Mouse (Mus musculus): ENCODE results near the gene Upf2.

Upf2 gene

GRCm38 (mm10) chr2:5950766-5951595, at the start of gene Upf2:
TSS of gene Upf2 (plus strand) at chr2:5951469.
- DNase-seq (ENCODE audit: low spot score in 2 of 2), result peak; percentile 93 to 96

DNA sequence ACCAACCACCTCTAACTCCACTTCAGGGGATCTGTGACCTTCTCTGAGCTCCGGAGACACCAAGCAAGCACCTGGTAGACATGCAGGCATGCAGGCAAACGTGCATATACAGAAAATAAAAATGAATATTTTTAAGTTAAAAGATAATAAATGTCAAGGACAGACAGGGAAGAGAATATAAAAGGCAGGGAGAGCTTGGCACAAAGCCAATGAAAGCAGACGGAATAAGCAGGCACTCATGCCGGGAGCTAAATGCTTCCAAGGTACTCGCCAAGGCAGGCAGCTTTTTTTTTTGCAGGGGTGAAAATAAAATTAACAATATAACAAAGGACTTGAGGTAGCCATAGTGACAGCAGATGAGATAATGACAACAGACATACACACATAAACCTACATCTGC, 45.2 kb upstream of the Upf2 start:
- no peak for DNase-seq (ENCODE audit: low spot score in 2 of 2)

GRCm38 (mm10) chr2:5906625-5907024, 44.6 kb upstream of the Upf2 start:
- DNase-seq (ENCODE audit: low spot score in 2 of 2), result peak in 1 of 2 experiments; percentile 48

GRCm38 (mm10) chr2:5911282-5911965, 39.8 kb upstream of the Upf2 start:
- DNase-seq (ENCODE audit: low spot score in 2 of 2), result no peak

DNA sequence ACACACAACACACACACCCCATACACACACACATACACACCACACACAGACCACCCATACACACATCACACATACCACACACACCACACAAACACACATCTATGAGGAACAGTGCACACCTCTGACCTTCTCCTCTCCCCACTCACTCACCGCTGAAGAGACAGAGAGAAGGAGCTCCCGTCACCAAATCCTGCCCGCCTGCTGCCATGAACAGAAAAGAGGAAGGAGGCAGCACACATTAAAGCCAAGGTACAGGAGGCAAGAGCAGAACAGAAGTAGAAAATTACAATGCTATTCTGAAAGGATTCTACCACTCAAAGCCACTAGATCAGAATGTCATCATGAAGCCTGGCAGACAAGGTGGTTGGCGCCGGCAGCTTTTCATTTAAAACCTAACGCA, 28.4 kb upstream of the Upf2 start:
- DNase-seq (ENCODE audit: low spot score in 2 of 2), result no peak

GRCm38 (mm10) chr2:5923786-5924185, 27.5 kb upstream of the Upf2 start:
- DNase-seq (ENCODE audit: low spot score in 2 of 2), result no peak

DNA sequence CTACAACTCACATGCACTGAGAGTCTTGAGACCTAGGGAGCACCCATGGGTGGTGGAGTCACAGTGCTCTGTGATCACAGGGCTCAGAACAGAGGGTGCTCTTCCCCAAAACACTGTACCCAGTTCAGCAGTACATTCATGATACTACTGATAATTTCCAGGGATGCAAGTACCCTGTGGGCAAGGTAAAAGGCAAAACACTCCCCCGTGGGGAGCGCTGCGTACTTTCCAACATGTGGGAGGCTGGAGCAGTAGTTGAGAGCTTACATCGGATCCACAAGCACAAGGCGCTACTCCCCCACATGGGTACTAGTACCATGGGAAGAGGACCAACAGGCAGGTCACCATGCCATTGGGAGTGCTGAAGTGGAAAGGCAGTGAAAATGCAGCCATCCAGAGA, 23.8 kb upstream of the Upf2 start:
- no peak for DNase-seq (ENCODE audit: low spot score in 2 of 2)

DNA sequence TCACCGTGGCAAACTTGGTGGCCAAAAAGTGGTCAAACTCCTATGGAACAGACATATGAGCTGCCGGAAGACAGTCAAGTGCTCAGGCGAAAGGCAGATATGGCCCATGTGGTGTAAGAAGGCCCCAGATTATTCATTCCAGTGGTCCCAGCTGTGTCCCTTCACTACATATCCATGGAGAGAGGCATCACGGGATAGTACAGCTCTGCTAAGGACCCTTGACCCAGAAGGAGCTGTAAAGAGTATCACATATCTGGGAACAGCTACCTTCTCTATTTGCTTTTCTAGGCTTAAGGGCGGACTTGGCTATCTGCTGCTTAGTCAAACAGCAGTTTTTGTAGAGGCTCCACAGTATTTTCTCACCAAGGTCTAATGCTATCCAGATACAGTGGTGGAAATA, 21.5 kb upstream of the Upf2 start:
- DNase-seq (ENCODE audit: low spot score in 2 of 2), result no peak

- DNase-seq (ENCODE audit: low spot score in 2 of 2), result no peak
Measured at GRCm38 (mm10) chr2:5930291-5931054, 20.8 kb upstream of the Upf2 start.

DNA sequence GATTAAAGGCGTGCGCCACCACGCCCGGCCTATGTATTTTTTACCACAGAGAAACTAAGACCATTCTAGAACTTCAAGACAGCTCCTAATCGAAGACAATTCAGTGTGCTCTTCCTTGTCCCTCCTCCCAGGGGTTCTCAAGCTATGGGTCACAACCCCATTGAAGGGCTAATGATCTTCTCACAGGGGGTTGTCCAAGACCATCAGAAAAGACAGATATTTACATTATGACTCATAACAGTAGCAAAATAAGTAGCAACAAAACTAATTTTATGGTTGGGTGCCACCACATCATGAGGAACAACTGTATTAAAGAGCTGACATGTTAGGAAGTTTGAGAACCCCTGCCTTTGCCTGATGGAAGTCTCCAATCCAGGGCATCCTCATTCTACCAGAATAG, 19.3 kb upstream of the Upf2 start:
- no peak for DNase-seq (ENCODE audit: low spot score in 2 of 2)

- DNase-seq (ENCODE audit: low spot score in 2 of 2), result no peak
Measured at GRCm38 (mm10) chr2:5934936-5935335, 16.3 kb upstream of the Upf2 start.

GRCm38 (mm10) chr2:5936068-5936467, 15.2 kb upstream of the Upf2 start:
- DNase-seq (ENCODE audit: low spot score in 2 of 2), result no peak

DNA sequence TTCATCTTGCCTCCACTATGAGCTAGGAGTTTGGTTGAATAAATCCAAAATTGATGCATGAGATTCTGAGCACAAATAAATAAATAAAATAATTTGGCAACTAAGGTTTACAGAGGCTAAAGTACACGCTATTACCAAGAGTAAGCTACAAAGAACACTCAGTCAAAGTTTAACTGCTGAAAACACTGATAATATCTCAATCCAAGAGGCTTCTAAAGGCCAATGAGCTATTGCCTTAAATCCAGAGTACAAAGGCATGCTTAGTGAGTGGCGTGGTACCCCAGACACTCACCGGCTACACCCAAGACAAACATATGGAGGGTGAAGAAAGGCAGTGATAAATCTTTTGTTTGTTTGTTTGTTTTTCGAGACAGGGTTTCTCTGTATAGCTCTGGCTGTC, 14.7 kb upstream of the Upf2 start:
- no peak for DNase-seq (ENCODE audit: low spot score in 2 of 2)

- DNase-seq (ENCODE audit: low spot score in 2 of 2), result no peak
Measured at GRCm38 (mm10) chr2:5939319-5939718, 11.9 kb upstream of the Upf2 start.

DNA sequence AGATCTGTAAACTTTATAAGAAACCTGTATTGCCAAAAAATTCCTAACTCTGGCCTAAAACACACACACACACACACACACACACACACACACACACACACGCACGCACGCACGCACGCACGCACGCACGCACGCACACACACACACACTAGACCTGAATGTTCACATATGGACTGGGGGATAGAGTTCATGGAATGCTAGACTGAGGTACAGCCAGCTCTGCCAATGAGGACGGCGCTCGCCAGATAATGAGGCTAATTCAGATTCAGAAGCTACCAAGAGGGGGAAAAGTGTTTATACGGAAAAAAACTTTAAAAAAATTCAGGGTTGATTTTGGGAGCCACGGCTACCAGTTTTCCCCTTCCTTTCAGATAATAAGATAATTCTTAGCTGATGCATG, 11.4 kb upstream of the Upf2 start:
- no peak for DNase-seq (ENCODE audit: low spot score in 2 of 2)

- DNase-seq (ENCODE audit: low spot score in 2 of 2), result no peak
Measured at GRCm38 (mm10) chr2:5940936-5941335, 10.3 kb upstream of the Upf2 start.

- no peak for DNase-seq (ENCODE audit: low spot score in 2 of 2)
Measured at GRCm38 (mm10) chr2:5941861-5942415, 9.3 kb upstream of the Upf2 start.

DNA sequence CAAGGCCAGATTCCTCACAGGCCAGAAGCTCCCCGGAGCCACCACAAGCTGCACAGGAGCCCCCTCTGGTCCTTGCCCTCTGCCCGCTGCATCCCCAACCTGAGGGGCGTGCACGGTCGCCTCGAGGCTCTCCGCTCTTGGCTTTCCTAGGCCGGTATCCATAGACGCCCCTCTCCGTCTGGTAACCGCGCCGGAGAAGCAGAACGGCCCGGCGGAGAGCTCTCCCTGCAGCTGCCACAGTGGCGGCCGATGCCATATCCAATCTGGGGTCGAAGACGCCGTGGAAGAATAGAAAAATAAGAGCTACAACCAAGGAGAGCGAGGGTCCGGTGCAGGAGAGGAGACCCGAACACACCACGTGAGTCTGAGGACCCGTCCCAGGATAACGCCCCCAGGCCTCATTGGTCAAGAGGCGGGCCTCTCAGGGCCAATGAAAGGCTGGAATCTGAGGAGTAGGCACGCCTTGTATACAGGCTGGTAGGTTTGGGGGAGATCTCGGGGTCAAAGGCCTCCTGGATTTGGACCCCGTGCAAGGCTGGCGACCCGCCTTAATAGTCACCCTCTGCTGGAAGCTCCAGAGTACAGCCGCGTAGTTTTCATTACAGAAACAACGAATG, 8.7 kb upstream of the Upf2 start, which contains the start of gene Dhtkd1:
Gene Dhtkd1 (minus strand): TSS at position 377 of the 617 bp plus-strand sequence.
- DNase-seq (ENCODE audit: low spot score in 2 of 2), result peak; percentile 14 to 20

GRCm38 (mm10) chr2:5943071-5943470, 8.2 kb upstream of the Upf2 start:
- no peak for DNase-seq (ENCODE audit: low spot score in 2 of 2)

DNA sequence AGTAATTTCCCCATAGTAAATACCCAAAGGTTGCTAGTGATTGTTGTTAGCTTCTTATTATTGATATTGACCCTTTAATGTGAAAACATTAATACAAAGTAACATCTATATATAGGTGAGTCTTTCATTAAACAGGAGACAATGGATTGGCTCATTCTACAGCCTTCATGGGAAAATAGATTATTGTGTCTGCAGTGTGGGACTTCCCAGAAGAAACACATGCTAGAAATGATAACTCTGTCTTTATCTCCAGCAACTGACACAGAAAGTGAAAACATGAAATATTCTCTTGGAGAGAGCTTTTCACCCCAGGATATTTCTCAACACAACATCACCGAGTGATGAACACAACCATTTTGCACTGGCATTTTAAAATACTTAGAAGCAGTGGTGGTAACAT, 5.6 kb upstream of the Upf2 start:
- DNase-seq (ENCODE audit: low spot score in 2 of 2), result no peak

GRCm38 (mm10) chr2:5946876-5947275, 4.4 kb upstream of the Upf2 start:
- DNase-seq (ENCODE audit: low spot score in 2 of 2), result no peak

DNA sequence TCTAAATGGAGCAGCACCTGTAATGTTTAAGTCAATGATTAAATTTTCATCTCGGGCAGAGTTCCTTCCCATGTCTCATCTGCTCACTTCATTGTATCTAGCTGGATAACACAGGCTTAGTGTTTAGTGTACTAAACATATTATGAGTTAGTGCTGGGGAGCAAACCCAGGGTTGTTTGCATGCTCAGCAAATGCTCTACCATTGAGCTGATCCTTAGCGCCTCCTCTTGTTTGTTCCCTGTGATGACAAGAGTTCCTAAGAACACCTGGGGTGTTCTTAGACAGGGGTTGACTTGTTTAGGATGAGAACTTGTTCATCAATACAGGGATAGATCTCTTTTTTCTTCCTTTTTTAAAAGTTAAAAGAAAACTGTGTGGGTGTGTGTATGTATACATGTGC, 2.3 kb upstream of the Upf2 start:
- no peak for DNase-seq (ENCODE audit: low spot score in 2 of 2)
